Mouse (Mus musculus): ENCODE results near the gene Gm17482. TPM values are rescaled to one million over a fixed set of nuclear protein-coding genes. Genes with fewer than 3 reads are reported as not detected.

The Gm17482 gene
- polyA plus RNA-seq (2014; fragmentation: Nextera tagmentation; extraction: Ambion mirVana), result not detected in 2 replicates

DNA sequence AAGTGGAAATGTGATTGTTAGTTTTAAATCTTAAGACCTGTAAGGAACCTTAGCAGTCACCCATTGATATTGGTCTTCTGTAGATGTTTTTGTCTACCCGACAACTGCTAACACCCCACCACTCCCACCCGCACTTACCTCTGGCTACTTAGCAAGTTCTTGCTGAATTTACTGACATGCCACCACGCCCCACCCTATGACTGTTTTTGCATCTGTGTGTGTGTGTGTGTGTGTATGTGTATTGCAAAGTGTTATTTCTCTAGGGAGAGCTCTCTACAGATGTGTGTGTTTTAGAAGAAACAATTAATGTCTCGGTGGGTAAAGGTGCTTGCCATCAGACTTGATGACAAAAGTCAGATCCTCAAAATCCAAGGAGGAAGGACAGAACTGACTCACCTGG lies at the start of gene Gm17482:
Gm17482 (plus strand) TSS at position 301 of the 400 bp plus-strand sequence.
- Histone ChIP-seq H3K9ac (ENCODE audit: low read depth, low read length) (no peak within 1 kb of the TSS), H3K27me3 (ENCODE audit: control insufficient read depth, insufficient read depth, low read length) (no peaks in the 10 kb centered on the region), H3K4me1 (ENCODE audit: control insufficient read depth, insufficient read depth, low read length) (no peaks in the 10 kb centered on the region), H3K27ac (ENCODE audit: low read depth, low read length) (no peak within 1 kb of the TSS), H3K36me3 (ENCODE audit: control insufficient read depth, insufficient read depth, low read length) (no peaks in the 10 kb centered on the region), H3K4me2 (replicated peaks; ENCODE audit: low read depth, low read length) (no peak within 1 kb of the TSS), H3K4me3 (ENCODE audit: low read length) (no peak within 1 kb of the TSS), H3K9me3 (ENCODE audit: control insufficient read depth, low read length) (no peaks in the 10 kb centered on the region)
- ATAC-seq (ENCODE audit: low FRiP score, low TSS enrichment), result no peak
- 80% methylated on average over 4 of the region's 4 CpGs for WGBS

DNA sequence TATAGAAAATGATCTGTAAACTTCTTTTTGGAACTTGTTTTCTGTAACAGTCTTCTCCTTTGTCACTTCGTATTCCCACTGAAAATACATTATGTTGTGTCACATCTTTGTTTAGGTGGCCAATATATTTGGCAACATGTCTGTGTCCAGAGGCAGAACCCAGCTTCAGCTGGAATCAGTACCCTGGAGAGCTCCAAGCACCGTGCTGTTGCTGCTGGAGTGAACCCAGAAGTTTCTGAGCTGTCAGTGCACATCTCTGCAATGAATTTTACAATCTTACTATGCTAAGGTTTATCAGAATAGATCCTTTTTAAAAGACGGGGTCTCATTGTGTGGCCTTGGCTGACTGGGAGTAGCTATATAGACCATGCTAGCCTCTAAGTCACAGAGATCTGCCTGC lies 48.3 kb upstream of the Gm17482 start:
- no peaks in the 10 kb centered on the region for H3K27me3 ChIP-seq (ENCODE audit: control insufficient read depth, insufficient read depth, low read length)
- no peak for ATAC-seq (ENCODE audit: low FRiP score, low TSS enrichment)
- H3K4me3 ChIP-seq (ENCODE audit: low read length), result no peak overlapping the region
- WGBS, result 28% methylated on average over 3 of the region's 3 CpGs
- no peak overlapping the region for H3K27ac ChIP-seq (ENCODE audit: low read depth, low read length)
- H3K4me1 ChIP-seq (ENCODE audit: control insufficient read depth, insufficient read depth, low read length), result no peaks in the 10 kb centered on the region
- no peaks in the 10 kb centered on the region for H3K36me3 ChIP-seq (ENCODE audit: control insufficient read depth, insufficient read depth, low read length)
- H3K9ac ChIP-seq (ENCODE audit: low read depth, low read length), result no peak overlapping the region
- H3K9me3 ChIP-seq (ENCODE audit: control insufficient read depth, low read length), result no peaks in the 10 kb centered on the region
- no peak overlapping the region for H3K4me2 ChIP-seq (replicated peaks; ENCODE audit: low read depth, low read length)

DNA sequence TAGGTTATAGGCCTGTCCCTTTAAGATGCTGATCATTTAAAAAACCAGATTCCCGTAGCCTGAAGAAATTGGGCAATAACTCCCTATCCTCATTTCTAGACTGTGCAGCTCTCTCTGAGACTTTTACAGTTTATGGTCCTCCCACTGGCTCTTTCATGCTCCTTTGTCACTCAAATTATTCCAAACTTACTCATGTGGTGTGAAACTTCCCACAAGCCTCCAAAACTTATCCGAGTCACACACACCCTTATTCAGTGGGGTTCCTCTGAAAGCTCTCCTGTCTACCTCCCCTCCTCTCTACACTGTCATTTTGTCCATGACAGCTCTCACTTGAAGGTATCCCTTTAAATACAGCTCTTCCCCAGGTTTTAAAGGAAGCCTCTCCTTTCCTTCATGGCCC lies 46.0 kb upstream of the Gm17482 start:
- ATAC-seq (ENCODE audit: low FRiP score, low TSS enrichment), result no peak
- no peaks in the 10 kb centered on the region for H3K4me1 ChIP-seq (ENCODE audit: control insufficient read depth, insufficient read depth, low read length)
- no peaks in the 10 kb centered on the region for H3K27me3 ChIP-seq (ENCODE audit: control insufficient read depth, insufficient read depth, low read length)
- no peaks in the 10 kb centered on the region for H3K36me3 ChIP-seq (ENCODE audit: control insufficient read depth, insufficient read depth, low read length)
- H3K4me3 ChIP-seq (ENCODE audit: low read length), result no peak overlapping the region
- no peak overlapping the region for H3K4me2 ChIP-seq (replicated peaks; ENCODE audit: low read depth, low read length)
- WGBS, result 65% methylated on average over 2 of the region's 2 CpGs
- no peak overlapping the region for H3K27ac ChIP-seq (ENCODE audit: low read depth, low read length)
- H3K9me3 ChIP-seq (ENCODE audit: control insufficient read depth, low read length), result no peaks in the 10 kb centered on the region
- no peak overlapping the region for H3K9ac ChIP-seq (ENCODE audit: low read depth, low read length)

DNA sequence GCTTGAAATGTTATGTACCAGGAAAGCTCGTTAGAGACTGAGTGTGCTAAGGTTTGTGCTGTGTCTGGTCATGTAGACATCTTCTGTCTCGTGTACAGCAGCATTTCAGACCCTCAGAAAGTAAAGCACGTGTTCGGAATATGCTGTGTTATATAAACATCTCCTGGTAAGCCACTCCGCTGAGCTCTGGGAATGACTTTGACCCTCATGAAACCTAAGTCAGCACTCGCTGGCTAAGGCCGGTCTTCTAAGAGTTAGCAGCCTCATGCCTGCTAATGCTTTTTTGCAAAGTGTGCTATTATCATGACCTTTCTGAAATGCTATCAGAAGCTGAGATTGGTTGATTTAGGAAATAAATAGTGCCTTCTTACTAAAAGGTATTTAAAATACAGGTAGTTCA lies 36.0 kb upstream of the Gm17482 start:
- 46% methylated on average over 7 of the region's 7 CpGs for WGBS
- no peaks in the 10 kb centered on the region for H3K36me3 ChIP-seq (ENCODE audit: control insufficient read depth, insufficient read depth, low read length)
- no peak overlapping the region for H3K9ac ChIP-seq (ENCODE audit: low read depth, low read length)

DNA sequence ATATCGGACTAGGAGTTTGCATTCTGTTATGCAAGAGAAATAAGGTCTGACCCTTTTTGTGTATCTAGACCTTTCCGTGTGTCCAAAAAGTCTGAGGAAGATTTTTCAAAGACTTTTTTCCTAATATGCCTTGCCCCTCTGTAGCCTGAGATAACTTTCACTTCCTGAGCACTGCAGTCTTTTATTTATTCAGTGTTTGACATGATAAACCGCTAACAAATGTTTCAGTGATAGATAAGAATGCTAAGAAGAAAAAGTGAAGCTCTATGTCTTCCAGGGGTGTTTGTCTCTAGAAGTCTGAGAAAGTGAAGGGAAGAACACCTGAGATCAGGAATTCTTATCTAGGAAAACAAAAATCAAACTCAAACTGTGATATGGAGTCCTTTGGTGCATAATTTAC lies 26.4 kb upstream of the Gm17482 start:
- 69% methylated on average over 3 of the region's 3 CpGs for WGBS
- Histone ChIP-seq H3K9me3 (ENCODE audit: control insufficient read depth, low read length) (no peaks in the 10 kb centered on the region), H3K27me3 (ENCODE audit: control insufficient read depth, insufficient read depth, low read length) (no peaks in the 10 kb centered on the region), H3K9ac (ENCODE audit: low read depth, low read length) (no peak overlapping the region), H3K36me3 (ENCODE audit: control insufficient read depth, insufficient read depth, low read length) (no peaks in the 10 kb centered on the region), H3K27ac (ENCODE audit: low read depth, low read length) (no peak overlapping the region), H3K4me2 (replicated peaks; ENCODE audit: low read depth, low read length) (no peak overlapping the region), H3K4me3 (ENCODE audit: low read length) (no peak overlapping the region), H3K4me1 (ENCODE audit: control insufficient read depth, insufficient read depth, low read length) (no peaks in the 10 kb centered on the region)
- ATAC-seq (ENCODE audit: low FRiP score, low TSS enrichment), result no peak

More for the DNA sequence above, 36.0 kb upstream of the Gm17482 start:
- no peak overlapping the region for H3K4me2 ChIP-seq (replicated peaks; ENCODE audit: low read depth, low read length)
- H3K4me1 ChIP-seq (ENCODE audit: control insufficient read depth, insufficient read depth, low read length), result no peaks in the 10 kb centered on the region
- no peaks in the 10 kb centered on the region for H3K9me3 ChIP-seq (ENCODE audit: control insufficient read depth, low read length)
- ATAC-seq (ENCODE audit: low FRiP score, low TSS enrichment), result no peak
- no peak overlapping the region for H3K27ac ChIP-seq (ENCODE audit: low read depth, low read length)
- H3K4me3 ChIP-seq (ENCODE audit: low read length), result no peak overlapping the region
- H3K27me3 ChIP-seq (ENCODE audit: control insufficient read depth, insufficient read depth, low read length), result no peaks in the 10 kb centered on the region

DNA sequence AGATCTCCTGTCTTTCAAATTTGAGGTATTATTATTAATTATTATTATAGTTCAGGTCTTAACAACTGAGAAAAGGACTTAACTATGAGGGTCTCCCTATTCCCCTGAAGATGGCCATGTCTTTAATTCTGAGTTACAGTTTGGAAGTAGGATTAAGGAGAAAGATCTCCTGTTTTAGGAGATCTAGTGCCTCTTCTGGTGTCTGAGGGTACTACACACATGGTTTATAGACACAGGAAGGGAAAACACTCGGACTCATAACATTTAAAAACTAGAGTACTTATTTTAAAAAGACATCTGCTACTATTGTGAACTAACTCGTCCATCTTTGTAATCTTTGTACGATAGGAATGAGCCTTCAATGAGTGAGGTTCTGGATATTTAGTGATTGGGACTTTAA lies 24.1 kb upstream of the Gm17482 start:
- 74% methylated on average over 3 of the region's 3 CpGs for WGBS
- Histone ChIP-seq H3K27ac (ENCODE audit: low read depth, low read length) (no peak overlapping the region), H3K4me1 (ENCODE audit: control insufficient read depth, insufficient read depth, low read length) (no peaks in the 10 kb centered on the region), H3K9ac (ENCODE audit: low read depth, low read length) (no peak overlapping the region), H3K9me3 (ENCODE audit: control insufficient read depth, low read length) (no peaks in the 10 kb centered on the region), H3K27me3 (ENCODE audit: control insufficient read depth, insufficient read depth, low read length) (no peaks in the 10 kb centered on the region), H3K4me3 (ENCODE audit: low read length) (no peak overlapping the region), H3K4me2 (replicated peaks; ENCODE audit: low read depth, low read length) (no peak overlapping the region), H3K36me3 (ENCODE audit: control insufficient read depth, insufficient read depth, low read length) (no peaks in the 10 kb centered on the region)
- no peak for ATAC-seq (ENCODE audit: low FRiP score, low TSS enrichment)

GRCm38 (mm10) chr6:115210187-115210586 lies 17.0 kb upstream of the Gm17482 start:
- Histone ChIP-seq H3K27ac (ENCODE audit: low read depth, low read length) (no peak overlapping the region), H3K36me3 (ENCODE audit: control insufficient read depth, insufficient read depth, low read length) (no peaks in the 10 kb centered on the region), H3K9me3 (ENCODE audit: control insufficient read depth, low read length) (no peaks in the 10 kb centered on the region), H3K4me1 (ENCODE audit: control insufficient read depth, insufficient read depth, low read length) (no peaks in the 10 kb centered on the region; the same call in 1 of the 2 replicates), H3K4me3 (ENCODE audit: low read length) (no peak overlapping the region), H3K27me3 (ENCODE audit: control insufficient read depth, insufficient read depth, low read length) (no peaks in the 10 kb centered on the region), H3K9ac (ENCODE audit: low read depth, low read length) (no peak overlapping the region), H3K4me2 (replicated peaks; ENCODE audit: low read depth, low read length) (no peak overlapping the region)
- 50% methylated on average over 2 of the region's 2 CpGs for WGBS
- ATAC-seq (ENCODE audit: low FRiP score, low TSS enrichment), result no peak

GRCm38 (mm10) chr6:115210820-115211219 lies 16.3 kb upstream of the Gm17482 start:
- ATAC-seq (ENCODE audit: low FRiP score, low TSS enrichment), result no peak
- Histone ChIP-seq H3K9ac (ENCODE audit: low read depth, low read length) (no peak overlapping the region), H3K4me2 (replicated peaks; ENCODE audit: low read depth, low read length) (no peak overlapping the region), H3K36me3 (ENCODE audit: control insufficient read depth, insufficient read depth, low read length) (no peaks in the 10 kb centered on the region), H3K4me3 (ENCODE audit: low read length) (no peak overlapping the region), H3K9me3 (ENCODE audit: control insufficient read depth, low read length) (no peaks in the 10 kb centered on the region), H3K4me1 (ENCODE audit: control insufficient read depth, insufficient read depth, low read length) (no peaks in the 10 kb centered on the region; the same call in 1 of the 2 replicates), H3K27me3 (ENCODE audit: control insufficient read depth, insufficient read depth, low read length) (no peaks in the 10 kb centered on the region), H3K27ac (ENCODE audit: low read depth, low read length) (no peak overlapping the region)
- 44% methylated on average over 3 of the region's 3 CpGs for WGBS

DNA sequence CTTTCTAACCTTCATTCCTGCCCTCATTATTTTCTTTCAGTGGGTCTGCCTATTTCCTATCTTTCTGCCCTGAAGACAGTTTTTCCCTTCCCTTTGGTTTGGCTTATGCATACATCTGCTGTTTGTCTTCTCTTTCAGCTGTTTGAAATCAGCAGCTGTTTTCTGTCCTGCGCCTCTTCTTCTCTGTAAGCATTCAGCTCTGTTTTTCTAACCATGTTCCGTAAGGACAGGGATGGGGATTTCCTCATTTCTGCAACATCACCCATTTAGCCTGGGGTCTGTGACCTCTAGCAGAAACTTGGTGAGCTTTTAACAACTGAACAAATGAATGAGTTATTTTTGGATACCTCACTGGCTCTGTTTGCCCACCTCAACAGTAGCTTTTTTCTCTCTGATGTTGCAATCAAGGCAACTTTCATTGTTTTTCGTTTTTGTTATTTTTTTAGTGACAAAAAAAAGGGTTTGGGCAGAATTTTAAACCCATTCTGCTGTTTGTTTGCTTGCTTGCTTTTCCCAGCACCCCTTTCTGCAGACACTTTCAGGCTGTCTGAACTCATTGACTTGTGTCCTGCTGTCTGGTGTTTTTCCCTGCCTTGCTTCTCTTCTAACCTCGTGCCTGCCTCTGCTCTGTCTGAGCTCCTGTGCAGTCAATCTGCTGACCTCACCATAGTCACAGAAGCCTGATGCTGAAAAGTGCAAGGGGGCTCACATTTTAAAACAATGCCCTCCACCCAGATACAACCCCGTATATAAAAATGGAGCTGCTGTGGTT lies 14.8 kb upstream of the Gm17482 start:
- H3K4me2 ChIP-seq (replicated peaks; ENCODE audit: low read depth, low read length), result no peak overlapping the region
- no peaks in the 10 kb centered on the region for H3K27me3 ChIP-seq (ENCODE audit: control insufficient read depth, insufficient read depth, low read length)
- H3K36me3 ChIP-seq (ENCODE audit: control insufficient read depth, insufficient read depth, low read length), result no peaks in the 10 kb centered on the region
- 52% methylated on average over 5 of the region's 5 CpGs for WGBS
- H3K27ac ChIP-seq (ENCODE audit: low read depth, low read length), result 0 out of 2 replicates have a peak overlapping the region, but pooled peaks have one; percentile 37
- no peaks in the 10 kb centered on the region; the same call in 1 of the 2 replicates for H3K4me1 ChIP-seq (ENCODE audit: control insufficient read depth, insufficient read depth, low read length)
- no peak for ATAC-seq (ENCODE audit: low FRiP score, low TSS enrichment)
- no peak overlapping the region for H3K4me3 ChIP-seq (ENCODE audit: low read length)
- H3K9me3 ChIP-seq (ENCODE audit: control insufficient read depth, low read length), result no peaks in the 10 kb centered on the region
- no peak overlapping the region for H3K9ac ChIP-seq (ENCODE audit: low read depth, low read length)
